Mouse (Mus musculus): Measurements from ENCODE around the gene Taf1b. TPM values are rescaled to one million over a fixed set of nuclear protein-coding genes. Genes with fewer than 3 reads are reported as not detected.

Taf1b gene
- polyA plus RNA-seq (2014; fragmentation: Illumina TruSeq; extraction: RNeasy Lipid Tissue Mini Kit (QIAGEN cat#74804); ENCODE audit: low read depth, low replicate concordance), result 11.3 TPM

DNA sequence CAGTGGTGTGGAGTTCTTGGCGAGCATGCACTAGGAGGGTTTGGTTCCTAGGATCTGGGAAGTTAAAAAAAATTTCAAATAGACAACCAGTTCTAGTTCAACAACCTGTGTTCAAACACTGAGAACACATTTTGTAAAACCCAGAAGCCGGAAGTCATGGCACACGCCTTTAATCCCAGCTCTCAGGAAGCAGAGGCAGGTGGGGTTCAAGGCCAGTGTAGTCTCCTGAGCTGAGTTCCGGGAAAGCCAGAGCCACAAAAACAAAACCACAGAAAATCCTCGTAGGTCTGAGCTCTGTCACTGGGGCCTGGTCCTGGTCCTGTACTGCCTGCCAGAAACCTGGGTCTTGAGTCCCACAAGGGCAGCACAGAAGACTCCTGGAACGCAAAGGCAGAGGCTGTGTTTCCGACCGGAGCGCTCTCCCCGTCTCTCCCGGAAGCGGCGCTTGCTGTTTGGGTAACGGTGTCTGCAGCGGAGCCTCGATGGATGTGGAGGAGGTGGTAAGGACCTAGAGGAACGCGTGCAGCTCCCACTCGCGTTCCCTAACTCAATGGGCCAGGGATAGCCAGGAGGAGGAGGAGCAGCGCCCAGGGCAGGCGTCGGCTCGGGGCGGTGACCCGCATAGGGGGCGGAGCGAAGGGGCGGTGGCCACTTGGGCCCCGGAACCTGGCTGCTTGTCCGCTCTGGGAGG is at the start of gene Taf1b:
Gene Taf1b, plus strand, starts transcription at position 210 of the 691 bp plus-strand sequence.

DNA sequence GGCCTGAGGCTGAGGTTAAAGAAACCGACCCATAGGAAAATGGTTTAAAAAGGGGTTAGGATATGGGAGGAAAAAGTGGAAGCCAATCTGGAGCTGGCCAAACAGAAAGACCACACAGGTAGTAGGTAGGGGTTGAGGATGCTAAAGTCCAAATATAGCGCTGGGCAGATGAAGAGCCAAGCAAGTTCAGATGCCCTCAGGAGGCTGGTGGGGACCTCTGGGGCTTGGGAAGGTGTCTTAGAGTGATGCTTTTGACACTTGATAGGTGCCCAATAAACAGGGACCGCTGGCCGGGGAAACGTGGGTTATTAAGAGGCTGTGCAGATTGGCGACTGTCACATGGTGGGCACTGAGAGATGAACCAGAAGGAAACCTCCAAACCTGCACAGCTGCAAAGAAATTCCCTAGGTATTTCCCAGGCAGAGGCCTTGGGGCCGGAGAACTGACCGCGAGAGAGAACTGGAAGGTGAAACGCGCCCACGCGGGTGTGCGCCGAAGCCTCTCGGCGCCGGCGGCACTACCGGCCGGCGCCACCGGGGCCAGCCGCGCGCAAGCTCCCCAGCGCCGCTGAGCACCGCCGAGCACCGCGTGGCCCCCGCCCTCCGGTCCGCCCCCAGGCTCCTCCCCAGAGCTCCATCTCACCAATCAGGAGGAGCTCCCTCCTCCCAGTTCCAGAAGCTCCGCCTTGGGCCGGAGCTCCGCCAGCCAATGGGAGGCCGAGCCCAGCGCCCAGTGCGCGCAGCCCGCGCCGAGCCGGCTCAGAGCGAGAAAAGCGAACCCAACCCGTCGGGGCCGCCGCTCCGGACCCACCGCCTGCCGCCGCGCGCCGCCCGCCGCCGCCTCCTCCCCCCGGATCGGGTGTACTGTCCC is 73.6 kb downstream of the Taf1b start, which contains the start of gene Grhl1:
Gene Grhl1, plus strand, starts transcription at position 761 of the 870 bp plus-strand sequence.

Other genes starting within 250 kb of the Taf1b start
- 0.39 TPM for gene Grhl1, start 73.9 kb downstream of the Taf1b start, polyA plus RNA-seq (2014; fragmentation: Illumina TruSeq; extraction: RNeasy Lipid Tissue Mini Kit (QIAGEN cat#74804); ENCODE audit: low read depth, low replicate concordance)
- gene Klf11, start 152.9 kb downstream of the Taf1b start, polyA plus RNA-seq (2014; fragmentation: Illumina TruSeq; extraction: RNeasy Lipid Tissue Mini Kit (QIAGEN cat#74804); ENCODE audit: low read depth, low replicate concordance), result 8.2 TPM
- gene Cys1, start 183.5 kb downstream of the Taf1b start, polyA plus RNA-seq (2014; fragmentation: Illumina TruSeq; extraction: RNeasy Lipid Tissue Mini Kit (QIAGEN cat#74804); ENCODE audit: low read depth, low replicate concordance), result 3.7 TPM
- gene Rrm2, start 209.9 kb downstream of the Taf1b start, polyA plus RNA-seq (2014; fragmentation: Illumina TruSeq; extraction: RNeasy Lipid Tissue Mini Kit (QIAGEN cat#74804); ENCODE audit: low read depth, low replicate concordance), result 1.7 TPM

Measured in heart, adult 10 weeks (tissue).